Mouse (Mus musculus) heart, embryonic 16.5 days (tissue): Measurements from ENCODE around the gene Gm5862. TPM values are rescaled to one million over a fixed set of nuclear protein-coding genes. Genes with fewer than 3 reads are reported as not detected.

ENCODE experiments used
- polyA plus RNA-seq: library from polyadenylated mRNA; unstranded; fragments of >200 nt; fragmentation: Nextera tagmentation; extraction: Ambion mirVana; gene quantifications from 2 replicates; pipeline ENCODE4 v1.2.1, GENCODE M21; 2015

Gm5862 gene
- polyA plus RNA-seq, 1 experiment from 2014 or later, result not detected

Other genes starting within 250 kb of the Gm5862 start
- gene Gm21663, start 80.5 kb downstream of the Gm5862 start, polyA plus RNA-seq, result 0.10 TPM in 1 of 2 replicates, not detected in the other
- not detected in 2 replicates for gene Gm21671, start 68.5 kb downstream of the Gm5862 start, polyA plus RNA-seq
- gene Gm21680, start 50.3 kb downstream of the Gm5862 start, polyA plus RNA-seq, result 0.07 TPM in 1 of 2 replicates, not detected in the other
- gene Gm21698, start 34.3 kb downstream of the Gm5862 start, polyA plus RNA-seq, result not detected in 2 replicates
- gene Gm1979, start 18.1 kb downstream of the Gm5862 start, polyA plus RNA-seq, result 0.10 TPM in 1 of 2 replicates, not detected in the other
- gene Speer4a, start 16.6 kb upstream of the Gm5862 start, polyA plus RNA-seq, result 0.05 TPM in 1 of 2 replicates, not detected in the other
- gene Gm7347, start 35.7 kb upstream of the Gm5862 start, polyA plus RNA-seq, result not detected in 2 replicates
- not detected in 2 replicates for gene Gm10471, start 66.4 kb upstream of the Gm5862 start, polyA plus RNA-seq
- gene 5031410I06Rik, start 82.4 kb upstream of the Gm5862 start, polyA plus RNA-seq, result 0.09 TPM in 1 of 2 replicates, not detected in the other
- not detected in 2 replicates for gene Gm10220, start 98.5 kb upstream of the Gm5862 start, polyA plus RNA-seq
- gene Gm7361, start 234.8 kb upstream of the Gm5862 start, polyA plus RNA-seq, result not detected in 2 replicates